Mouse (Mus musculus): ENCODE data around the gene Cnr2. TPM values are rescaled to one million over a fixed set of nuclear protein-coding genes. Genes with fewer than 3 reads are reported as not detected.
A peak's percentile ranks its signal among the peaks of the same experiment; 100 is the strongest.

Gene Cnr2
- polyA plus RNA-seq, 1 experiment = 18.8 TPM

- no peak for TF ChIP-seq POLR2A (IDR thresholded peaks at IDR 0.05; ENCODE audit: borderline replicate concordance, low read depth, low read length)
- TF ChIP-seq CTCF (IDR thresholded peaks at IDR 0.05; ENCODE audit: low read depth, low read length) = no peak
- H3K27ac ChIP-seq (ENCODE audit: insufficient read depth, low read depth, low read length) = no peak overlapping the region
- H3K4me1 ChIP-seq (ENCODE audit: control insufficient read depth, insufficient read depth, low read length) = peaks cover 23% of the 10 kb centered on the region
- H3K4me3 ChIP-seq (ENCODE audit: insufficient read depth, low read length) = peak overlapping the region; percentile 85
Observed at GRCm38 (mm10) chr4:135857597-135858186, 37.5 kb upstream of the Cnr2 start.

- TF ChIP-seq CTCF (IDR thresholded peaks at IDR 0.05; ENCODE audit: low read depth, low read length) = no peak
- TF ChIP-seq POLR2A (IDR thresholded peaks at IDR 0.05; ENCODE audit: borderline replicate concordance, low read depth, low read length) = no peak
- Histone ChIP-seq H3K4me1 (ENCODE audit: control insufficient read depth, insufficient read depth, low read length) (peaks cover 6% of the 10 kb centered on the region), H3K4me3 (ENCODE audit: insufficient read depth, low read length) (no peak overlapping the region), H3K27ac (ENCODE audit: insufficient read depth, low read depth, low read length) (peak overlapping the region; percentile 33)
Observed at GRCm38 (mm10) chr4:135868996-135869395, 26.2 kb upstream of the Cnr2 start.

GRCm38 (mm10) chr4:135870227-135871023 is 24.8 kb upstream of the Cnr2 start:
- no peak overlapping the region for H3K27ac ChIP-seq (ENCODE audit: insufficient read depth, low read depth, low read length)

GRCm38 (mm10) chr4:135872015-135872414 is 23.2 kb upstream of the Cnr2 start:
- TF ChIP-seq CTCF (IDR thresholded peaks at IDR 0.05; ENCODE audit: low read depth, low read length) (no peak), POLR2A (IDR thresholded peaks at IDR 0.05; ENCODE audit: borderline replicate concordance, low read depth, low read length) (no peak)
- peaks cover 25% of the 10 kb centered on the region for H3K4me1 ChIP-seq (ENCODE audit: control insufficient read depth, insufficient read depth, low read length)
- peak overlapping the region; percentile 94 for H3K4me3 ChIP-seq (ENCODE audit: insufficient read depth, low read length)
- peak overlapping the region; percentile 100 for H3K27ac ChIP-seq (ENCODE audit: insufficient read depth, low read depth, low read length)

More at GRCm38 (mm10) chr4:135870227-135871023, 24.8 kb upstream of the Cnr2 start:
- no peak for TF ChIP-seq POLR2A (IDR thresholded peaks at IDR 0.05; ENCODE audit: borderline replicate concordance, low read depth, low read length)
- H3K4me1 ChIP-seq (ENCODE audit: control insufficient read depth, insufficient read depth, low read length) = peaks cover 17% of the 10 kb centered on the region
- H3K4me3 ChIP-seq (ENCODE audit: insufficient read depth, low read length) = no peak overlapping the region

GRCm38 (mm10) chr4:135872589-135873391 is 22.4 kb upstream of the Cnr2 start:
- Histone ChIP-seq H3K4me1 (ENCODE audit: control insufficient read depth, insufficient read depth, low read length) (peaks cover 26% of the 10 kb centered on the region), H3K27ac (ENCODE audit: insufficient read depth, low read depth, low read length) (peak overlapping the region; percentile 100), H3K4me3 (ENCODE audit: insufficient read depth, low read length) (peak overlapping the region; percentile 94)
- no peak for TF ChIP-seq CTCF (IDR thresholded peaks at IDR 0.05; ENCODE audit: low read depth, low read length)
- no peak for TF ChIP-seq POLR2A (IDR thresholded peaks at IDR 0.05; ENCODE audit: borderline replicate concordance, low read depth, low read length)

GRCm38 (mm10) chr4:135873526-135874202 is 21.5 kb upstream of the Cnr2 start, which contains the start of gene Pnrc2:
TSS of gene Pnrc2 (minus strand) at chr4:135873850.
- H3K4me1 ChIP-seq (ENCODE audit: control insufficient read depth, insufficient read depth, low read length) = peaks cover 26% of the 10 kb centered on the region
- TF ChIP-seq CTCF (IDR thresholded peaks at IDR 0.05; ENCODE audit: low read depth, low read length) (no peak), POLR2A (IDR thresholded peaks at IDR 0.05; ENCODE audit: borderline replicate concordance, low read depth, low read length) (peak; percentile 41; the same call in 1 of the 2 replicates)
- peak within 1 kb of the TSS; percentile 94 for H3K4me3 ChIP-seq (ENCODE audit: insufficient read depth, low read length)
- H3K27ac ChIP-seq (ENCODE audit: insufficient read depth, low read depth, low read length) = peak within 1 kb of the TSS; percentile 100

- peaks cover 20% of the 10 kb centered on the region for H3K4me1 ChIP-seq (ENCODE audit: control insufficient read depth, insufficient read depth, low read length)
Observed at GRCm38 (mm10) chr4:135874564-135875535, 20.3 kb upstream of the Cnr2 start.

GRCm38 (mm10) chr4:135875546-135875945 is 19.6 kb upstream of the Cnr2 start:
- H3K27ac ChIP-seq (ENCODE audit: insufficient read depth, low read depth, low read length) = peak overlapping the region; percentile 100
- H3K4me1 ChIP-seq (ENCODE audit: control insufficient read depth, insufficient read depth, low read length) = peaks cover 20% of the 10 kb centered on the region
- no peak for TF ChIP-seq CTCF (IDR thresholded peaks at IDR 0.05; ENCODE audit: low read depth, low read length)
- no peak for TF ChIP-seq POLR2A (IDR thresholded peaks at IDR 0.05; ENCODE audit: borderline replicate concordance, low read depth, low read length)
- H3K4me3 ChIP-seq (ENCODE audit: insufficient read depth, low read length) = peak overlapping the region; percentile 43; the same call in 1 of the 2 replicates

More at GRCm38 (mm10) chr4:135874564-135875535, 20.3 kb upstream of the Cnr2 start:
- TF ChIP-seq CTCF (IDR thresholded peaks at IDR 0.05; ENCODE audit: low read depth, low read length) (peak; percentile 12; the same call in 1 of the 2 replicates), POLR2A (IDR thresholded peaks at IDR 0.05; ENCODE audit: borderline replicate concordance, low read depth, low read length) (no peak)
- H3K4me3 ChIP-seq (ENCODE audit: insufficient read depth, low read length) = peak overlapping the region; percentile 47
- H3K27ac ChIP-seq (ENCODE audit: insufficient read depth, low read depth, low read length) = peak overlapping the region; percentile 100
